ENCODE assay signal across 8 mouse cellular contexts in genomic region chr9:66835097-66835480, GRCm38 (mm10). TPM values are rescaled to one million over a fixed set of nuclear protein-coding genes. Genes with fewer than 3 reads are reported as not detected.
DNase-seq lines count a peak whose midpoint lies in the region; ATAC-seq and TF ChIP-seq lines count a peak whose summit lies in the region.

No protein-coding gene starts in this region.

- DNase-seq in heart, postnatal 36 days, result no peak
- DNase-seq in hindbrain, embryonic 11.5 days (ENCODE audit: low spot score), result no peak
- peak; percentile 64 for DNase-seq in lung, postnatal 10 days
- peak; percentile 82 for DNase-seq in testis, postnatal 14 days (ENCODE audit: low spot score)
- DNase-seq in urinary bladder, postnatal 4 days (ENCODE audit: low spot score in 2 of 2), result no peak
- no peak for DNase-seq in urinary bladder, postnatal 25 days (ENCODE audit: low spot score)

- peak overlapping the region; percentile 49 for H3K9ac ChIP-seq in heart, embryonic 15.5 days
- peak overlapping the region; percentile 55 for H3K9ac ChIP-seq in hindbrain, embryonic 11.5 days (ENCODE audit: low read depth, low read length)

- H3K4me2 ChIP-seq in heart, embryonic 15.5 days, result peak overlapping the region; percentile 100
- peak overlapping the region; percentile 94 for H3K4me2 ChIP-seq in hindbrain, embryonic 11.5 days (replicated peaks; ENCODE audit: low read depth, low read length)

- H3K27ac ChIP-seq in heart, embryonic 15.5 days, result no peak overlapping the region
- H3K27ac ChIP-seq in bone marrow macrophage, adult 2 months (ENCODE audit: insufficient read depth, low read depth, low read length), result peak overlapping the region; percentile 17
- 0 out of 2 replicates have a peak overlapping the region, but pooled peaks have one; percentile 12 for H3K27ac ChIP-seq in hindbrain, embryonic 11.5 days (ENCODE audit: low read depth, low read length)

- no peak for TF ChIP-seq CTCF in bone marrow macrophage, adult 2 months (IDR thresholded peaks at IDR 0.05; ENCODE audit: low read depth, low read length)

- peak overlapping the region; percentile 81 for H3K4me3 ChIP-seq in heart, embryonic 15.5 days
- H3K4me3 ChIP-seq in bone marrow macrophage, adult 2 months (ENCODE audit: insufficient read depth, low read length), result peak overlapping the region; percentile 72
- H3K4me3 ChIP-seq in hindbrain, embryonic 11.5 days (ENCODE audit: low read depth, low read length), result peak overlapping the region; percentile 52

- no peaks in the 10 kb centered on the region for H3K9me3 ChIP-seq in heart, embryonic 15.5 days (replicated peaks)
- H3K9me3 ChIP-seq in hindbrain, embryonic 11.5 days (ENCODE audit: control insufficient read depth, low read length), result no peaks in the 10 kb centered on the region

- TF ChIP-seq POLR2A in bone marrow macrophage, adult 2 months (IDR thresholded peaks at IDR 0.05; ENCODE audit: borderline replicate concordance, low read depth, low read length), result no peak

- H3K27me3 ChIP-seq in heart, embryonic 15.5 days, result no peaks in the 10 kb centered on the region
- H3K27me3 ChIP-seq in hindbrain, embryonic 11.5 days (ENCODE audit: control insufficient read depth, insufficient read depth, low read length), result peaks cover 7% of the 10 kb centered on the region; the same call in 1 of the 2 replicates

- H3K4me1 ChIP-seq in heart, embryonic 15.5 days (replicated peaks), result peaks cover 16% of the 10 kb centered on the region
- H3K4me1 ChIP-seq in bone marrow macrophage, adult 2 months (ENCODE audit: control insufficient read depth, insufficient read depth, low read length), result peaks cover 20% of the 10 kb centered on the region
- peaks cover 5% of the 10 kb centered on the region; the same call in 1 of the 2 replicates for H3K4me1 ChIP-seq in hindbrain, embryonic 11.5 days (replicated peaks; ENCODE audit: control insufficient read depth, insufficient read depth, low read length)

- ATAC-seq in heart, embryonic 15.5 days (replicated peaks; ENCODE audit: insufficient number of reproducible peaks, insufficient read depth, low FRiP score, low read depth), result peak; percentile 50
- ATAC-seq in hindbrain, embryonic 11.5 days (ENCODE audit: low FRiP score), result peak; percentile 87

- under 1% methylated on average over 24 of the region's 24 CpGs for WGBS in heart, embryonic 15.5 days
- WGBS in hindbrain, embryonic 11.5 days, result 0% methylated on average over 23 of the region's 24 CpGs

- intact Hi-C loops in heart, postnatal 36 days (cut with DNase I), result loop anchor here (5.0 kb wide), 1 partner anchor 102 kb away; no protein-coding TSS in a partner anchor

- H3K36me3 ChIP-seq in heart, embryonic 15.5 days, result no peaks in the 10 kb centered on the region
- H3K36me3 ChIP-seq in hindbrain, embryonic 11.5 days (ENCODE audit: control insufficient read depth, insufficient read depth, low read length), result no peaks in the 10 kb centered on the region

RNA-seq across cellular contexts. Expression of gene Aph1c, which starts 0.6 kb away (rescaled TPM):
- polyA plus RNA-seq in heart, embryonic 15.5 days (2015; fragmentation: Nextera tagmentation; extraction: Ambion mirVana), result 1.7 and 2.7 TPM in 2 replicates
- total RNA-seq in heart, postnatal 36 days (2021), result 1 to 10 TPM; 1.4 TPM
- polyA plus RNA-seq in bone marrow macrophage, adult 2 months (2012; ENCODE audit: insufficient read depth, insufficient read length, missing spikeins), result 93.9 and 111 TPM in 2 replicates
- 1.1 and 2.9 TPM in 2 replicates for polyA plus RNA-seq in hindbrain, embryonic 11.5 days (2014; fragmentation: Nextera tagmentation; extraction: Ambion mirVana)

RNA-seq across cellular contexts. Expression of gene Gm10647, which starts 38.2 kb away (rescaled TPM):
- polyA plus RNA-seq in heart, embryonic 15.5 days (2015; fragmentation: Nextera tagmentation; extraction: Ambion mirVana), result 0.46 and 0.53 TPM in 2 replicates
- total RNA-seq in heart, postnatal 36 days (2021), result under 1 TPM in 1 of 2 experiments, not detected in 1; 0.14 TPM
- 0.36 TPM in 1 of 2 replicates, not detected in the other for polyA plus RNA-seq in bone marrow macrophage, adult 2 months (2012; ENCODE audit: insufficient read depth, insufficient read length, missing spikeins)
- polyA plus RNA-seq in hindbrain, embryonic 11.5 days (2014; fragmentation: Nextera tagmentation; extraction: Ambion mirVana), result 0.31 and 0.34 TPM in 2 replicates

RNA-seq across cellular contexts. Expression of gene Aph1b, which starts 39.8 kb away (rescaled TPM):
- 5.8 and 5.9 TPM in 2 replicates for polyA plus RNA-seq in heart, embryonic 15.5 days (2015; fragmentation: Nextera tagmentation; extraction: Ambion mirVana)
- 1 to 10 TPM; 4.9 to 6.4 TPM for total RNA-seq in heart, postnatal 36 days (2021)
- polyA plus RNA-seq in bone marrow macrophage, adult 2 months (2012; ENCODE audit: insufficient read depth, insufficient read length, missing spikeins), result 19.9 and 20.8 TPM in 2 replicates
- polyA plus RNA-seq in hindbrain, embryonic 11.5 days (2014; fragmentation: Nextera tagmentation; extraction: Ambion mirVana), result 16.7 and 20.4 TPM in 2 replicates

Comparison
In these comparisons a context has a peak if more than half of its experiments do, and no peak if none do; other contexts are left out.
1. DNase-seq: peak in lung, postnatal 10 days (single experiment) and testis, postnatal 14 days (single experiment); none in heart, postnatal 36 days (0 of 2), hindbrain, embryonic 11.5 days (single experiment), urinary bladder, postnatal 4 days (0 of 2) and urinary bladder, postnatal 25 days (single experiment).
2. RNA of gene Aph1c, which starts 0.6 kb away (polyA plus RNA-seq): 93.9 to 111 TPM in bone marrow macrophage, adult 2 months; 1.1 to 2.9 TPM in hindbrain, embryonic 11.5 days and 1.7 to 2.7 TPM in heart, embryonic 15.5 days; every median in the first group is over 10 times any median in the second.
3. Peak in every context shown above with its lines, with median percentiles within 50 percentile points of each other: H3K4me3 ChIP-seq.